Mouse (Mus musculus): ENCODE measurements around the gene Myrip.
"Not testable (repeated sequence)": the region's sequence is repeated elsewhere in the genome, so short reads cannot be mapped to it uniquely, and the experiment has no call there.

The Myrip gene

GRCm38 (mm10) chr9:120301213-120301612 lies at the start of gene Myrip:
TSS of gene Myrip (plus strand) at chr9:120301513.
- not testable (repeated sequence) for DNase-seq

GRCm38 (mm10) chr9:120259805-120260204 lies 41.5 kb upstream of the Myrip start:
- DNase-seq: no peak

GRCm38 (mm10) chr9:120263994-120264393 lies 37.3 kb upstream of the Myrip start:
- DNase-seq: no peak

- DNase-seq: no peak
These were observed 28.2 kb upstream of the Myrip start for GRCm38 (mm10) chr9:120273083-120273482.

GRCm38 (mm10) chr9:120275226-120275625 lies 26.1 kb upstream of the Myrip start:
- no peak for DNase-seq

- DNase-seq: no peak
These were observed 20.2 kb upstream of the Myrip start for GRCm38 (mm10) chr9:120281147-120281546.

- DNase-seq: no peak
These were observed 18.8 kb upstream of the Myrip start for GRCm38 (mm10) chr9:120282461-120283047.

- DNase-seq: no peak
These were observed 17.8 kb upstream of the Myrip start for GRCm38 (mm10) chr9:120283556-120283955.

GRCm38 (mm10) chr9:120288011-120288410 lies 13.3 kb upstream of the Myrip start:
- DNase-seq: no peak

- DNase-seq: no peak
These were observed 10.9 kb upstream of the Myrip start for GRCm38 (mm10) chr9:120290375-120290774.

GRCm38 (mm10) chr9:120292488-120292887 lies 8.8 kb upstream of the Myrip start:
- no peak for DNase-seq

- no peak for DNase-seq
These were observed 5.8 kb upstream of the Myrip start for GRCm38 (mm10) chr9:120295527-120295926.

- DNase-seq: no peak
These were observed 4.4 kb upstream of the Myrip start for GRCm38 (mm10) chr9:120296938-120297337.

- no peak for DNase-seq
These were observed 1.9 kb upstream of the Myrip start for GRCm38 (mm10) chr9:120299429-120299828.

- no peak for DNase-seq
These were observed 1.7 kb downstream of the Myrip start for GRCm38 (mm10) chr9:120302980-120303452.

GRCm38 (mm10) chr9:120303453-120304299 lies 2.4 kb downstream of the Myrip start:
- peak; percentile 89 for DNase-seq

GRCm38 (mm10) chr9:120304300-120305137 lies 3.2 kb downstream of the Myrip start:
- no peak for DNase-seq

GRCm38 (mm10) chr9:120315171-120315570 lies 13.9 kb downstream of the Myrip start:
- no peak for DNase-seq

GRCm38 (mm10) chr9:120319099-120319498 lies 17.8 kb downstream of the Myrip start:
- DNase-seq: no peak

GRCm38 (mm10) chr9:120320573-120320972 lies 19.3 kb downstream of the Myrip start:
- no peak for DNase-seq

GRCm38 (mm10) chr9:120322702-120323426 lies 21.6 kb downstream of the Myrip start:
- DNase-seq: no peak

GRCm38 (mm10) chr9:120331048-120331447 lies 29.7 kb downstream of the Myrip start:
- not testable (repeated sequence) for DNase-seq

- no peak for DNase-seq
These were observed 36.9 kb downstream of the Myrip start for GRCm38 (mm10) chr9:120338172-120338571.

Data from cerebellum, adult 11-12 months (tissue).